Mouse (Mus musculus) kidney, postnatal 0 days (tissue): ENCODE measurements around the gene Mark2. TPM values are rescaled to one million over a fixed set of nuclear protein-coding genes. Genes with fewer than 3 reads are reported as not detected.

Source experiments
- ATAC-seq: fragments of 200-750 bp; cut with Nextera tagmentation; replicated peaks from 2 replicates; pipeline ENCODE4 v1.8.0; 2017; ENCODE audit warnings: low read depth, moderate number of reproducible peaks, moderate TSS enrichment, moderate library complexity; ENCODE audit not compliant: low FRiP score
- DNase-seq: peaks from one replicate; pipeline ENCODE4 v3.0.0-alpha.2; 2016; ENCODE audit warnings: low spot score
- H3K27ac ChIP-seq: fragments of 300-500 bp; sonication (generic); 2 replicates; pipeline ENCODE4 v1.5.1; 2014; ENCODE audit warnings: mild to moderate bottlenecking
- H3K27me3 ChIP-seq: fragments of 300-500 bp; sonication (generic); 2 replicates; pipeline ENCODE4 v1.6.1; 2014; ENCODE audit warnings: low read length, mixed read lengths; ENCODE audit not compliant: insufficient read depth
- H3K36me3 ChIP-seq: fragments of 300-500 bp; sonication (generic); 2 replicates; pipeline ENCODE4 v1.6.1; 2014; ENCODE audit warnings: low read length, mixed read lengths; ENCODE audit not compliant: insufficient read depth
- H3K4me1 ChIP-seq: fragments of 300-500 bp; sonication (generic); replicated peaks from 2 replicates; pipeline ENCODE4 v1.6.1; 2014; ENCODE audit warnings: antibody characterized with exemption, low read length, mixed read lengths; ENCODE audit not compliant: insufficient read depth
- H3K4me2 ChIP-seq: fragments of 300-500 bp; sonication (generic); 2 replicates; pipeline ENCODE4 v1.6.1; 2014; ENCODE audit warnings: mild to moderate bottlenecking, low read length, moderate library complexity, mixed read lengths
- H3K4me3 ChIP-seq: fragments of 300-500 bp; sonication (generic); replicated peaks from 2 replicates; pipeline ENCODE4 v1.5.1; 2014; ENCODE audit warnings: low read depth, low read length
- H3K9ac ChIP-seq: fragments of 300-500 bp; sonication (generic); 2 replicates; pipeline ENCODE4 v1.6.1; 2014; ENCODE audit warnings: low read depth, low read length
- H3K9me3 ChIP-seq: fragments of 300-500 bp; sonication (generic); replicated peaks from 2 replicates; pipeline ENCODE4 v1.6.1; 2016; ENCODE audit warnings: low read length, inconsistent platforms, mixed read lengths
- CTCF ChIP-seq: IDR thresholded peaks from 2 replicates; pipeline ENCODE4 v1.5.1; 2016; ENCODE audit warnings: antibody characterized with exemption, low read depth, mild to moderate bottlenecking, moderate library complexity
- WGBS: fragments of 180-500 bp; shearing (Covaris S2); extraction: QIAGEN DNeasy Blood & Tissue Kit; methylation state at CpG from one replicate; pipeline ENCODE4 v1.1.7; 2014; 5-methylcytosine and 5-hydroxymethylcytosine counted together
- polyA plus RNA-seq: library from polyadenylated mRNA; unstranded; fragments of >200 nt; fragmentation: Nextera tagmentation; extraction: Ambion mirVana; gene quantifications from 2 replicates; pipeline ENCODE4 v1.2.1, GENCODE M21; 2015

Mark2 gene
- polyA plus RNA-seq, 1 experiment from 2014 or later = 35.5 TPM

GRCm38 (mm10) chr19:7265478-7266191, 76.0 kb downstream of the Mark2 start:
- Histone ChIP-seq H3K4me3 (no peak overlapping the region), H3K4me1 (peaks cover 46% of the 10 kb centered on the region), H3K4me2 (no peak overlapping the region), H3K9ac (no peak overlapping the region), H3K9me3 (no peaks in the 10 kb centered on the region), H3K27ac (0 out of 2 replicates have a peak overlapping the region, but pooled peaks have one; percentile 21), H3K27me3 (no peaks in the 10 kb centered on the region), H3K36me3 (no peaks in the 10 kb centered on the region)
- WGBS = 37% methylated on average over 14 of the region's 14 CpGs
- no peak for ATAC-seq
- DNase-seq = no peak
- TF ChIP-seq CTCF = no peak

GRCm38 (mm10) chr19:7264766-7265331, 76.8 kb downstream of the Mark2 start:
- Histone ChIP-seq H3K4me1 (peaks cover 45% of the 10 kb centered on the region), H3K4me2 (no peak overlapping the region), H3K9me3 (no peaks in the 10 kb centered on the region), H3K4me3 (no peak overlapping the region), H3K36me3 (no peaks in the 10 kb centered on the region), H3K9ac (no peak overlapping the region), H3K27me3 (no peaks in the 10 kb centered on the region), H3K27ac (peak overlapping the region; percentile 31; the same call in 1 of the 2 replicates)
- no peak for TF ChIP-seq CTCF
- DNase-seq = no peak
- WGBS = 28% methylated on average over 6 of the region's 6 CpGs
- no peak for ATAC-seq

- peak; percentile 88 for TF ChIP-seq CTCF
- ATAC-seq (no peak; the same call in 1 of the 2 replicates), DNase-seq (peak; percentile 85)
- H3K4me3 ChIP-seq = no peak overlapping the region
- H3K36me3 ChIP-seq = no peaks in the 10 kb centered on the region
- 15% methylated on average over 9 of the region's 9 CpGs for WGBS
- no peak overlapping the region for H3K4me2 ChIP-seq
- no peaks in the 10 kb centered on the region for H3K27me3 ChIP-seq
- peak overlapping the region; percentile 31; the same call in 1 of the 2 replicates for H3K27ac ChIP-seq
- no peak overlapping the region for H3K9ac ChIP-seq
- no peaks in the 10 kb centered on the region for H3K9me3 ChIP-seq
- H3K4me1 ChIP-seq = peaks cover 39% of the 10 kb centered on the region
These were observed 77.4 kb downstream of the Mark2 start for GRCm38 (mm10) chr19:7264088-7264765.

DNA sequence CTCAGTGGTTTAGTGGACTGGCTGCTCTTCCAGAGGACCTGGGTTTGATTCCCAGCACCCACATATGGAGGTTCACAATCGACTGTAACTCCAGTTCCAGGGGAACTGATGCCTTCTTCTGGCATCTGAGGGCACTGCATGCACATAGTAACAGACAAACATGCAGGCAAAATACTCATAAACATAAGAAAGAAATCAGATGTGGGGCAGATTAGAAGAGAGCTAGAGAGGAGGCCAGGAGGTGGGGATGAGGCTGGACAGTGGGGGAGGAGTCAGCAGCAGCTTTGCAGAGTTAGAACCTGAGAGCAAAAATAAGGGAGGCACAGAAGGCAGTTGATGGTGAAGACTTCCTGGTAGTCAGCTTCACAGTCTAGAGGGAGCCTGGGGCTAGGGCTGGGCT, 79.1 kb downstream of the Mark2 start:
- Histone ChIP-seq H3K4me1 (peaks cover 27% of the 10 kb centered on the region), H3K9me3 (no peaks in the 10 kb centered on the region), H3K4me3 (no peak overlapping the region), H3K4me2 (no peak overlapping the region), H3K27ac (no peak overlapping the region), H3K9ac (no peak overlapping the region), H3K36me3 (no peaks in the 10 kb centered on the region), H3K27me3 (no peaks in the 10 kb centered on the region)
- 91% methylated on average over 1 of the region's 1 CpGs for WGBS
- ATAC-seq = no peak
- no peak for TF ChIP-seq CTCF
- no peak for DNase-seq

DNA sequence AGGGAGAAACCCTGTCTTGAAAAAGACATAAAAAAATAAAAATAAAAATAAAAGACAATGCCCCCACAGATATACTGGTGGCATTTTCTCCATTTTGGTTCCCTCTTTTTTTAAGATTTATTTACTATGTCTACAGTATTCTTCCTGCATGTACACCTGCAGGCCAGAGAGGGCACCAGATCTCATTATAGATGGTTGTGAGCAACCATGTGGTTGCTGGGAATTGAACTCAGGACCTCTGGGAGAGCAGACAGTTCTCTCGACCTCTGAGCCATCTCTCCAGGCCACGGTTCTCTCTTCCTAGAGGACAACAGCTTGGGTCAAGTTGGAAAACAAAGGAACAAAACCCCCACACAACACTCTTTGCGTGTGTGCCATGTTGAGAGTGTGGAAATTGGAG, 79.7 kb downstream of the Mark2 start:
- TF ChIP-seq CTCF = no peak
- H3K27ac ChIP-seq = no peak overlapping the region

DNA sequence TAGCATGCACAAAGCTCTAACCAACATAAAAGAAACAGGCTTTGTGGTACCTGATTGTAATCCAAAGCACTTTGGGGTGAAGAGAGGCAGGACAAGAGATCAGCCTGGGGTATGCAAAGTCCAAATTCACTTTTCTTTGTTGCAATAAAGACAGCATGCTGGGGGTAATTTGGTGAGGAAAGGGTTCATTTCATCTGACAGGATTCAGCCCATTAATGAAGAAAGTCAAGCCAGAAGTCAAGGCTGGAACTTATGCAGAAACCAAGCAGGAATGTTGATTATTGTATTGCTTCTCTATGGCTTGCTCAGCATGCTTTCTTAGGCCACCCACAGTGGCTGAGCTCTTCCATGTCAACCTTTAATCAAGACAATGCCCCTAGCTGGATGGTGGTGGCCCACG, 80.2 kb downstream of the Mark2 start:
- H3K36me3 ChIP-seq = no peaks in the 10 kb centered on the region
- H3K27me3 ChIP-seq = no peaks in the 10 kb centered on the region
- H3K4me1 ChIP-seq = peaks cover 18% of the 10 kb centered on the region; the same call in 1 of the 2 replicates
- H3K4me2 ChIP-seq = no peak overlapping the region
- DNase-seq (no peak), ATAC-seq (no peak)
- H3K9ac ChIP-seq = no peak overlapping the region
- H3K27ac ChIP-seq = no peak overlapping the region
- no peak overlapping the region for H3K4me3 ChIP-seq
- TF ChIP-seq CTCF = no peak
- H3K9me3 ChIP-seq = no peaks in the 10 kb centered on the region
- WGBS = 95% methylated on average over 1 of the region's 1 CpGs

More for the DNA sequence above, 79.7 kb downstream of the Mark2 start:
- no peak overlapping the region for H3K4me2 ChIP-seq
- no peaks in the 10 kb centered on the region for H3K36me3 ChIP-seq
- DNase-seq (no peak), ATAC-seq (no peak)
- H3K9ac ChIP-seq = no peak overlapping the region
- H3K4me1 ChIP-seq = peaks cover 21% of the 10 kb centered on the region; the same call in 1 of the 2 replicates
- WGBS = 90% methylated on average over 3 of the region's 3 CpGs
- no peaks in the 10 kb centered on the region for H3K9me3 ChIP-seq
- no peaks in the 10 kb centered on the region for H3K27me3 ChIP-seq
- H3K4me3 ChIP-seq = no peak overlapping the region
